In genomic region chr13:49570371-49570770, GRCm38 (mm10) we compare ENCODE assay signal across 22 mouse cellular contexts. TPM values are rescaled to one million over a fixed set of nuclear protein-coding genes. Genes with fewer than 3 reads are reported as not detected.
DNase-seq lines count a peak whose midpoint lies in the region; ATAC-seq lines count a peak whose summit lies in the region.
"Had no signal": no experiment of that assay in that cellular context is flagged by ENCODE, and none has a peak within 500 bp of the region (broad histone marks: within the 10 kb centered on the region; RNA-seq: fewer than 3 reads in every experiment).

No protein-coding gene starts in this region.

- WGBS in hindbrain, embryonic 14.5 days = 74% methylated on average over 3 of the region's 3 CpGs
- WGBS in hindbrain, embryonic 11.5 days = 70% methylated on average over 3 of the region's 3 CpGs
- WGBS in neural tube, embryonic 15.5 days = 76% methylated on average over 3 of the region's 3 CpGs
- WGBS in liver, embryonic 11.5 days = 57% methylated on average over 3 of the region's 3 CpGs

- H3K27ac ChIP-seq in hindbrain, embryonic 14.5 days = no peak overlapping the region
- no peak overlapping the region for H3K27ac ChIP-seq in hindbrain, embryonic 11.5 days (ENCODE audit: low read depth, low read length)
- H3K27ac ChIP-seq in neural tube, embryonic 15.5 days (replicated peaks) = no peak overlapping the region
- H3K27ac ChIP-seq in liver, embryonic 11.5 days (ENCODE audit: low read depth, low read length) = peak overlapping the region; percentile 70
- H3K27ac ChIP-seq: gastrocnemius, adult 2 months; hindbrain, embryonic 13.5 days; intestine, embryonic 15.5 days; kidney, postnatal 0 days had no signal

- H3K9me3 ChIP-seq in hindbrain, embryonic 14.5 days (ENCODE audit: control insufficient read depth, low read length) = no peaks in the 10 kb centered on the region
- no peaks in the 10 kb centered on the region for H3K9me3 ChIP-seq in hindbrain, embryonic 11.5 days (ENCODE audit: control insufficient read depth, low read length)
- no peaks in the 10 kb centered on the region for H3K9me3 ChIP-seq in neural tube, embryonic 15.5 days (replicated peaks)
- H3K9me3 ChIP-seq in liver, embryonic 11.5 days (ENCODE audit: control insufficient read depth, low read length) = no peaks in the 10 kb centered on the region
- H3K9me3 ChIP-seq: hindbrain, embryonic 13.5 days; intestine, embryonic 15.5 days had no signal

- H3K36me3 ChIP-seq in hindbrain, embryonic 14.5 days (replicated peaks; ENCODE audit: control insufficient read depth, insufficient read depth) = no peaks in the 10 kb centered on the region
- no peaks in the 10 kb centered on the region for H3K36me3 ChIP-seq in hindbrain, embryonic 11.5 days (ENCODE audit: control insufficient read depth, insufficient read depth, low read length)
- no peaks in the 10 kb centered on the region for H3K36me3 ChIP-seq in neural tube, embryonic 15.5 days
- no peaks in the 10 kb centered on the region for H3K36me3 ChIP-seq in liver, embryonic 11.5 days (ENCODE audit: control insufficient read depth, insufficient read depth, low read length)
- H3K36me3 ChIP-seq: hindbrain, embryonic 13.5 days; intestine, embryonic 15.5 days had no signal

- DNase-seq in hindbrain, embryonic 14.5 days (ENCODE audit: low spot score) = no peak
- no peak for DNase-seq in hindbrain, embryonic 11.5 days (ENCODE audit: low spot score)
- DNase-seq in neural tube, embryonic 10.5 days (ENCODE audit: extremely low spot score, low spot score) = no peak
- DNase-seq in liver, embryonic 11.5 days (ENCODE audit: low spot score) = no peak
- DNase-seq in heart, adult 18-20 months = no peak
- no peak for DNase-seq in embryo, embryonic 11 days
- DNase-seq: adrenal gland, postnatal 10 days; cerebellum, postnatal 36 days; gastrocnemius, adult 2 months; heart, postnatal 10 days; left cerebral cortex, postnatal 4 days; lung, embryonic 14.5 days; lung, postnatal 4 days; spleen, adult 18-20 months; thymus, postnatal 4 days had no signal

- no peak overlapping the region for H3K9ac ChIP-seq in hindbrain, embryonic 14.5 days
- no peak overlapping the region for H3K9ac ChIP-seq in hindbrain, embryonic 11.5 days (ENCODE audit: low read depth, low read length)
- H3K9ac ChIP-seq in neural tube, embryonic 15.5 days (replicated peaks) = no peak overlapping the region
- no peak overlapping the region for H3K9ac ChIP-seq in liver, embryonic 11.5 days (ENCODE audit: low read depth, low read length)
- H3K9ac ChIP-seq: hindbrain, embryonic 13.5 days; intestine, embryonic 15.5 days; lung, embryonic 14.5 days had no signal

- 0 out of 2 replicates have a peak, but pooled peaks have one; percentile 46 for ATAC-seq in hindbrain, embryonic 14.5 days (ENCODE audit: low FRiP score)
- no peak for ATAC-seq in hindbrain, embryonic 11.5 days (ENCODE audit: low FRiP score)
- ATAC-seq in neural tube, embryonic 15.5 days (ENCODE audit: low FRiP score) = peak; percentile 53
- ATAC-seq in liver, embryonic 11.5 days (replicated peaks; ENCODE audit: low FRiP score) = peak; percentile 81
- no peak for ATAC-seq in frontal cortex, adult (ENCODE audit: low TSS enrichment)
- ATAC-seq: intestine, embryonic 15.5 days had no signal

- no peak overlapping the region for H3K4me3 ChIP-seq in hindbrain, embryonic 14.5 days (replicated peaks; ENCODE audit: low read length)
- H3K4me3 ChIP-seq in hindbrain, embryonic 11.5 days (ENCODE audit: low read depth, low read length) = no peak overlapping the region
- H3K4me3 ChIP-seq in neural tube, embryonic 15.5 days (replicated peaks) = no peak overlapping the region
- H3K4me3 ChIP-seq in liver, embryonic 11.5 days (ENCODE audit: low read depth, low read length) = no peak overlapping the region
- H3K4me3 ChIP-seq: gastrocnemius, adult 2 months; hindbrain, embryonic 13.5 days; intestine, embryonic 15.5 days had no signal

- no peak overlapping the region for H3K4me2 ChIP-seq in hindbrain, embryonic 14.5 days (replicated peaks)
- H3K4me2 ChIP-seq in hindbrain, embryonic 11.5 days (replicated peaks; ENCODE audit: low read depth, low read length) = no peak overlapping the region
- H3K4me2 ChIP-seq in neural tube, embryonic 15.5 days = no peak overlapping the region
- H3K4me2 ChIP-seq in liver, embryonic 11.5 days = peak overlapping the region; percentile 37; the same call in 1 of the 2 replicates
- H3K4me2 ChIP-seq: heart, embryonic 11.5 days; hindbrain, embryonic 13.5 days; intestine, embryonic 15.5 days; lung, embryonic 14.5 days had no signal

- H3K4me1 ChIP-seq in hindbrain, embryonic 14.5 days (replicated peaks; ENCODE audit: control insufficient read depth, insufficient read depth, low read length) = no peaks in the 10 kb centered on the region
- H3K4me1 ChIP-seq in hindbrain, embryonic 11.5 days (replicated peaks; ENCODE audit: control insufficient read depth, insufficient read depth, low read length) = no peaks in the 10 kb centered on the region
- no peaks in the 10 kb centered on the region for H3K4me1 ChIP-seq in neural tube, embryonic 15.5 days
- peaks cover 15% of the 10 kb centered on the region for H3K4me1 ChIP-seq in liver, embryonic 11.5 days (replicated peaks; ENCODE audit: control insufficient read depth, insufficient read depth, low read length)
- H3K4me1 ChIP-seq: hindbrain, embryonic 13.5 days; intestine, embryonic 15.5 days had no signal

- H3K27me3 ChIP-seq in hindbrain, embryonic 14.5 days (ENCODE audit: control insufficient read depth, insufficient read depth, low read length) = no peaks in the 10 kb centered on the region
- H3K27me3 ChIP-seq in hindbrain, embryonic 11.5 days (ENCODE audit: control insufficient read depth, insufficient read depth, low read length) = no peaks in the 10 kb centered on the region
- no peaks in the 10 kb centered on the region for H3K27me3 ChIP-seq in neural tube, embryonic 15.5 days (replicated peaks)
- H3K27me3 ChIP-seq in liver, embryonic 11.5 days (replicated peaks; ENCODE audit: control insufficient read depth, insufficient read depth, low read length) = no peaks in the 10 kb centered on the region
- H3K27me3 ChIP-seq: hindbrain, embryonic 13.5 days; intestine, embryonic 15.5 days had no signal

RNA-seq across cellular contexts. Expression of gene Omd, which starts 11.9 kb away (rescaled TPM):
- polyA plus RNA-seq in hindbrain, embryonic 14.5 days (2014; fragmentation: Nextera tagmentation; extraction: Ambion mirVana) = 0.20 and 0.34 TPM in 2 replicates
- polyA plus RNA-seq in hindbrain, embryonic 11.5 days (2014; fragmentation: Nextera tagmentation; extraction: Ambion mirVana) = 0.54 and 1.1 TPM in 2 replicates
- polyA plus RNA-seq in neural tube, embryonic 15.5 days (2015; fragmentation: Nextera tagmentation; extraction: Ambion mirVana) = 0.70 and 1.00 TPM in 2 replicates
- polyA plus RNA-seq in liver, embryonic 11.5 days (2014; fragmentation: Nextera tagmentation; extraction: Ambion mirVana) = 0.74 and 1.1 TPM in 2 replicates
- 1 to 10 TPM; 1.1 to 1.3 TPM for total RNA-seq in heart, adult 18-20 months (2021)

RNA-seq across cellular contexts. Expression of gene Aspn, which starts 26.1 kb away (rescaled TPM):
- polyA plus RNA-seq in hindbrain, embryonic 14.5 days (2014; fragmentation: Nextera tagmentation; extraction: Ambion mirVana) = 0.32 and 0.86 TPM in 2 replicates
- polyA plus RNA-seq in hindbrain, embryonic 11.5 days (2014; fragmentation: Nextera tagmentation; extraction: Ambion mirVana) = 0.10 and 0.26 TPM in 2 replicates
- polyA plus RNA-seq in neural tube, embryonic 15.5 days (2015; fragmentation: Nextera tagmentation; extraction: Ambion mirVana) = 6.1 and 6.5 TPM in 2 replicates
- polyA plus RNA-seq in liver, embryonic 11.5 days (2014; fragmentation: Nextera tagmentation; extraction: Ambion mirVana) = 0.27 and 0.45 TPM in 2 replicates
- 10 to 100 TPM; 13.3 to 16.9 TPM for total RNA-seq in heart, adult 18-20 months (2021)
- polyA plus RNA-seq: neural tube, embryonic 11.5 days had no signal

RNA-seq across cellular contexts. Expression of gene Ogn, which starts 37.5 kb away (rescaled TPM):
- 8.6 and 8.7 TPM in 2 replicates for polyA plus RNA-seq in hindbrain, embryonic 14.5 days (2014; fragmentation: Nextera tagmentation; extraction: Ambion mirVana)
- 14.1 and 14.6 TPM in 2 replicates for polyA plus RNA-seq in hindbrain, embryonic 11.5 days (2014; fragmentation: Nextera tagmentation; extraction: Ambion mirVana)
- polyA plus RNA-seq in neural tube, embryonic 15.5 days (2015; fragmentation: Nextera tagmentation; extraction: Ambion mirVana) = 17.8 and 20.1 TPM in 2 replicates
- 1.2 and 2.2 TPM in 2 replicates for polyA plus RNA-seq in liver, embryonic 11.5 days (2014; fragmentation: Nextera tagmentation; extraction: Ambion mirVana)
- 10 to 100 TPM; 65.6 to 70.9 TPM for total RNA-seq in heart, adult 18-20 months (2021)

Comparison
In these comparisons a context has a peak if more than half of its experiments do, and no peak if none do; other contexts are left out.
1. ATAC-seq: peak in hindbrain, embryonic 14.5 days (single experiment), neural tube, embryonic 15.5 days (single experiment) and liver, embryonic 11.5 days (single experiment); none in hindbrain, embryonic 11.5 days (single experiment) and frontal cortex, adult (single experiment).